Mouse (Mus musculus): ENCODE measurements around the gene Gm48551. TPM values are rescaled to one million over a fixed set of nuclear protein-coding genes. Genes with fewer than 3 reads are reported as not detected.

The Gm48551 gene
- polyA plus RNA-seq, 1 experiment from 2014 or later: 4.1 TPM

- WGBS: 70% methylated on average over 4 of the region's 4 CpGs
- no peaks in the 10 kb centered on the region for H3K9me3 ChIP-seq
- H3K27me3 ChIP-seq: peaks cover 48% of the 10 kb centered on the region
- H3K36me3 ChIP-seq: 0 out of 2 replicates have a peak, but pooled peaks cover 11% of the 10 kb centered on the region
- no peak for ATAC-seq (ENCODE audit: insufficient number of reproducible peaks, insufficient read depth, low FRiP score, low TSS enrichment)
- H3K4me1 ChIP-seq: peaks cover 40% of the 10 kb centered on the region
- no peak overlapping the region for H3K9ac ChIP-seq
- peak overlapping the region; percentile 1; the same call in 1 of the 2 replicates for H3K4me3 ChIP-seq
- H3K4me2 ChIP-seq (replicated peaks): peak overlapping the region; percentile 85
- no peak overlapping the region for H3K27ac ChIP-seq
Observed at GRCm38 (mm10) chr10:81423476-81424245, 39.4 kb downstream of the Gm48551 start.

GRCm38 (mm10) chr10:81424246-81425051 lies 40.2 kb downstream of the Gm48551 start:
- peaks cover 37% of the 10 kb centered on the region for H3K4me1 ChIP-seq
- H3K27ac ChIP-seq: 0 out of 2 replicates have a peak overlapping the region, but pooled peaks have one; percentile 46
- H3K4me3 ChIP-seq: peak overlapping the region; percentile 55
- H3K9me3 ChIP-seq: no peaks in the 10 kb centered on the region
- 6% methylated on average over 25 of the region's 25 CpGs for WGBS
- 0 out of 2 replicates have a peak, but pooled peaks cover 9% of the 10 kb centered on the region for H3K36me3 ChIP-seq
- no peak for ATAC-seq (ENCODE audit: insufficient number of reproducible peaks, insufficient read depth, low FRiP score, low TSS enrichment)
- peak overlapping the region; percentile 85 for H3K4me2 ChIP-seq (replicated peaks)
- peak overlapping the region; percentile 33; the same call in 1 of the 2 replicates for H3K9ac ChIP-seq
- H3K27me3 ChIP-seq: peaks cover 53% of the 10 kb centered on the region

- Histone ChIP-seq H3K9me3 (no peaks in the 10 kb centered on the region), H3K36me3 (0 out of 2 replicates have a peak, but pooled peaks cover under 1% of the 10 kb centered on the region), H3K4me2 (replicated peaks) (peak overlapping the region; percentile 85), H3K4me1 (peaks cover 41% of the 10 kb centered on the region), H3K27ac (0 out of 2 replicates have a peak overlapping the region, but pooled peaks have one; percentile 46), H3K9ac (peak overlapping the region; percentile 33), H3K27me3 (peaks cover 53% of the 10 kb centered on the region), H3K4me3 (peak overlapping the region; percentile 55)
- 27% methylated on average over 10 of the region's 10 CpGs for WGBS
- ATAC-seq (ENCODE audit: insufficient number of reproducible peaks, insufficient read depth, low FRiP score, low TSS enrichment): no peak
Observed at GRCm38 (mm10) chr10:81425236-81425850, 41.1 kb downstream of the Gm48551 start.

GRCm38 (mm10) chr10:81426081-81426671 lies 41.9 kb downstream of the Gm48551 start:
- H3K27me3 ChIP-seq: peaks cover 53% of the 10 kb centered on the region
- peaks cover 42% of the 10 kb centered on the region for H3K4me1 ChIP-seq
- peak overlapping the region; percentile 85 for H3K4me2 ChIP-seq (replicated peaks)
- H3K9ac ChIP-seq: peak overlapping the region; percentile 70
- H3K4me3 ChIP-seq: peak overlapping the region; percentile 55
- H3K9me3 ChIP-seq: no peaks in the 10 kb centered on the region
- WGBS: 3% methylated on average over 19 of the region's 33 CpGs
- no peak for ATAC-seq (ENCODE audit: insufficient number of reproducible peaks, insufficient read depth, low FRiP score, low TSS enrichment)
- H3K27ac ChIP-seq: 0 out of 2 replicates have a peak overlapping the region, but pooled peaks have one; percentile 32
- no peaks in the 10 kb centered on the region for H3K36me3 ChIP-seq

GRCm38 (mm10) chr10:81426897-81427296 lies 42.6 kb downstream of the Gm48551 start:
- H3K27ac ChIP-seq: no peak overlapping the region
- WGBS: under 1% methylated on average over 36 of the region's 38 CpGs

GRCm38 (mm10) chr10:81427327-81427726 lies 43.1 kb downstream of the Gm48551 start:
- H3K27ac ChIP-seq: no peak overlapping the region
- no peak for ATAC-seq (ENCODE audit: insufficient number of reproducible peaks, insufficient read depth, low FRiP score, low TSS enrichment)
- H3K36me3 ChIP-seq: no peaks in the 10 kb centered on the region
- peaks cover 53% of the 10 kb centered on the region for H3K27me3 ChIP-seq
- H3K4me3 ChIP-seq: peak overlapping the region; percentile 55
- H3K9ac ChIP-seq: peak overlapping the region; percentile 70; the same call in 1 of the 2 replicates
- peaks cover 46% of the 10 kb centered on the region for H3K4me1 ChIP-seq
- H3K4me2 ChIP-seq (replicated peaks): peak overlapping the region; percentile 85
- no peaks in the 10 kb centered on the region for H3K9me3 ChIP-seq
- WGBS: 26% methylated on average over 3 of the region's 3 CpGs

More at GRCm38 (mm10) chr10:81426897-81427296, 42.6 kb downstream of the Gm48551 start:
- no peaks in the 10 kb centered on the region for H3K36me3 ChIP-seq
- H3K27me3 ChIP-seq: peaks cover 53% of the 10 kb centered on the region
- peaks cover 46% of the 10 kb centered on the region for H3K4me1 ChIP-seq
- ATAC-seq (ENCODE audit: insufficient number of reproducible peaks, insufficient read depth, low FRiP score, low TSS enrichment): no peak
- peak overlapping the region; percentile 55 for H3K4me3 ChIP-seq
- H3K9ac ChIP-seq: peak overlapping the region; percentile 70
- H3K4me2 ChIP-seq (replicated peaks): peak overlapping the region; percentile 85
- no peaks in the 10 kb centered on the region for H3K9me3 ChIP-seq

GRCm38 (mm10) chr10:81427804-81428506 lies 43.7 kb downstream of the Gm48551 start:
- H3K4me1 ChIP-seq: peaks cover 50% of the 10 kb centered on the region
- H3K4me2 ChIP-seq (replicated peaks): no peak overlapping the region
- 74% methylated on average over 8 of the region's 8 CpGs for WGBS
- no peak overlapping the region for H3K27ac ChIP-seq
- H3K27me3 ChIP-seq: peaks cover 53% of the 10 kb centered on the region
- peak overlapping the region; percentile 55; the same call in 1 of the 2 replicates for H3K4me3 ChIP-seq
- H3K9me3 ChIP-seq: no peaks in the 10 kb centered on the region
- no peak for ATAC-seq (ENCODE audit: insufficient number of reproducible peaks, insufficient read depth, low FRiP score, low TSS enrichment)
- no peaks in the 10 kb centered on the region for H3K36me3 ChIP-seq
- H3K9ac ChIP-seq: no peak overlapping the region

- Histone ChIP-seq H3K27ac (no peak overlapping the region), H3K4me1 (peaks cover 56% of the 10 kb centered on the region), H3K9me3 (no peaks in the 10 kb centered on the region), H3K4me2 (replicated peaks) (no peak overlapping the region), H3K27me3 (peaks cover 52% of the 10 kb centered on the region), H3K9ac (no peak overlapping the region), H3K4me3 (no peak overlapping the region), H3K36me3 (no peaks in the 10 kb centered on the region)
- no peak for ATAC-seq (ENCODE audit: insufficient number of reproducible peaks, insufficient read depth, low FRiP score, low TSS enrichment)
- WGBS: 87% methylated on average over 7 of the region's 7 CpGs
Observed at GRCm38 (mm10) chr10:81428507-81428870, 44.2 kb downstream of the Gm48551 start.

- H3K36me3 ChIP-seq: no peaks in the 10 kb centered on the region
- H3K4me3 ChIP-seq: peak overlapping the region; percentile 75
- H3K27ac ChIP-seq: 0 out of 2 replicates have a peak overlapping the region, but pooled peaks have one; percentile 88
- 23% methylated on average over 2 of the region's 2 CpGs for WGBS
- ATAC-seq (ENCODE audit: insufficient number of reproducible peaks, insufficient read depth, low FRiP score, low TSS enrichment): no peak
- no peaks in the 10 kb centered on the region for H3K9me3 ChIP-seq
- no peak overlapping the region for H3K9ac ChIP-seq
- peaks cover 54% of the 10 kb centered on the region for H3K4me1 ChIP-seq
- H3K27me3 ChIP-seq: peaks cover 46% of the 10 kb centered on the region
- H3K4me2 ChIP-seq (replicated peaks): peak overlapping the region; percentile 86; the same call in 1 of the 2 replicates
Observed at GRCm38 (mm10) chr10:81429092-81429491, 44.8 kb downstream of the Gm48551 start.

GRCm38 (mm10) chr10:81429605-81430061 lies 45.4 kb downstream of the Gm48551 start:
- 2% methylated on average over 20 of the region's 20 CpGs for WGBS
- H3K27ac ChIP-seq: peak overlapping the region; percentile 88
- peak overlapping the region; percentile 80 for H3K9ac ChIP-seq
- peak; percentile 6; the same call in 1 of the 2 replicates for ATAC-seq (ENCODE audit: insufficient number of reproducible peaks, insufficient read depth, low FRiP score, low TSS enrichment)
- H3K27me3 ChIP-seq: peaks cover 45% of the 10 kb centered on the region
- peak overlapping the region; percentile 86 for H3K4me2 ChIP-seq (replicated peaks)
- no peaks in the 10 kb centered on the region for H3K36me3 ChIP-seq
- peaks cover 49% of the 10 kb centered on the region for H3K4me1 ChIP-seq
- H3K9me3 ChIP-seq: no peaks in the 10 kb centered on the region
- H3K4me3 ChIP-seq: peak overlapping the region; percentile 75
